Mouse (Mus musculus) G1E (cell line): ENCODE measurements around the gene Hddc2. TPM values are rescaled to one million over a fixed set of nuclear protein-coding genes. Genes with fewer than 3 reads are reported as not detected.
A peak's percentile ranks its signal among the peaks of the same experiment; 100 is the strongest.

Source experiments
- ATAC-seq: 2 replicates; pipeline ENCODE4 v1.8.0; 2016; ENCODE audit warnings: mild to moderate bottlenecking; ENCODE audit not compliant: insufficient number of reproducible peaks, poor library complexity, low FRiP score, severe bottlenecking; ENCODE audit errors: extremely low read depth
- DNase-seq: peaks from one replicate; pipeline ENCODE4 v3.0.0; 2012; ENCODE audit warnings: low spot score
- H3K27me3 ChIP-seq: 2 replicates; pipeline ENCODE4 v1.6.1; 2012; ENCODE audit warnings: mild to moderate bottlenecking, low read length, inconsistent platforms; ENCODE audit not compliant: insufficient read depth
- H3K36me3 ChIP-seq: replicated peaks from 2 replicates; pipeline ENCODE3; 2012; ENCODE audit warnings: mild to moderate bottlenecking, inconsistent platforms
- H3K4me1 ChIP-seq: 2 replicates; pipeline ENCODE4 v1.6.1; 2012; ENCODE audit warnings: low read depth, low read length, inconsistent platforms, mixed read lengths; ENCODE audit not compliant: insufficient read depth
- H3K4me3 ChIP-seq: 2 replicates; pipeline ENCODE4 v1.5.1; 2012; ENCODE audit warnings: low read depth, mild to moderate bottlenecking, inconsistent platforms, low read length, moderate library complexity, mixed read lengths
- H3K9me3 ChIP-seq: replicated peaks from 2 replicates; pipeline ENCODE4 v1.6.1; 2012; ENCODE audit warnings: inconsistent platforms
- CTCF ChIP-seq: IDR thresholded peaks from 2 replicates; pipeline ENCODE4 v1.5.1; 2012; ENCODE audit warnings: low read depth, low read length, inconsistent platforms, mixed read lengths
- GATA1 ChIP-seq: IDR thresholded peaks from 2 replicates; pipeline ENCODE4 v1.6.1; 2012; ENCODE audit warnings: borderline replicate concordance, low read length, inconsistent platforms, mixed read lengths
- GATA2 ChIP-seq: IDR thresholded peaks from 2 replicates; pipeline ENCODE4 v1.6.1; 2012; ENCODE audit warnings: low read depth, low read length, inconsistent platforms, borderline replicate concordance
- POLR2AphosphoS5 ChIP-seq: IDR thresholded peaks from 2 replicates; pipeline ENCODE4 v1.6.1; 2012; ENCODE audit warnings: low read depth, low read length, inconsistent platforms; ENCODE audit not compliant: insufficient replicate concordance
- TAL1 ChIP-seq: conservative IDR thresholded peaks from 2 replicates; pipeline ENCODE4 v1.6.1; 2012; ENCODE audit warnings: low read depth, low read length, inconsistent platforms, mixed read lengths
- polyA plus RNA-seq: library from polyadenylated mRNA; stranded (reverse); fragments of >175 nt; gene quantifications from 2 replicates; pipeline ENCODE4 v1.2.3, GENCODE M21; 2012
- total RNA-seq, 2 experiments: library from RNA; stranded (forward) in 1 of 2; stranded (reverse) in 1 of 2; fragments of 200-1000 nt in 1 of 2; fragments of >200 nt in 1 of 2; fragmentation: Nextera tagmentation in 1 of 2; gene quantifications; 2 replicates each; pipeline ENCODE4 v1.2.3; 2014 to 2017

Hddc2 gene
- total RNA-seq (2014; fragmentation: Nextera tagmentation) (29.8 and 33.3 TPM in 2 replicates), total RNA-seq (2017) (75.8 and 81.1 TPM in 2 replicates), polyA plus RNA-seq (3.4 and 3.5 TPM in 2 replicates)

DNA sequence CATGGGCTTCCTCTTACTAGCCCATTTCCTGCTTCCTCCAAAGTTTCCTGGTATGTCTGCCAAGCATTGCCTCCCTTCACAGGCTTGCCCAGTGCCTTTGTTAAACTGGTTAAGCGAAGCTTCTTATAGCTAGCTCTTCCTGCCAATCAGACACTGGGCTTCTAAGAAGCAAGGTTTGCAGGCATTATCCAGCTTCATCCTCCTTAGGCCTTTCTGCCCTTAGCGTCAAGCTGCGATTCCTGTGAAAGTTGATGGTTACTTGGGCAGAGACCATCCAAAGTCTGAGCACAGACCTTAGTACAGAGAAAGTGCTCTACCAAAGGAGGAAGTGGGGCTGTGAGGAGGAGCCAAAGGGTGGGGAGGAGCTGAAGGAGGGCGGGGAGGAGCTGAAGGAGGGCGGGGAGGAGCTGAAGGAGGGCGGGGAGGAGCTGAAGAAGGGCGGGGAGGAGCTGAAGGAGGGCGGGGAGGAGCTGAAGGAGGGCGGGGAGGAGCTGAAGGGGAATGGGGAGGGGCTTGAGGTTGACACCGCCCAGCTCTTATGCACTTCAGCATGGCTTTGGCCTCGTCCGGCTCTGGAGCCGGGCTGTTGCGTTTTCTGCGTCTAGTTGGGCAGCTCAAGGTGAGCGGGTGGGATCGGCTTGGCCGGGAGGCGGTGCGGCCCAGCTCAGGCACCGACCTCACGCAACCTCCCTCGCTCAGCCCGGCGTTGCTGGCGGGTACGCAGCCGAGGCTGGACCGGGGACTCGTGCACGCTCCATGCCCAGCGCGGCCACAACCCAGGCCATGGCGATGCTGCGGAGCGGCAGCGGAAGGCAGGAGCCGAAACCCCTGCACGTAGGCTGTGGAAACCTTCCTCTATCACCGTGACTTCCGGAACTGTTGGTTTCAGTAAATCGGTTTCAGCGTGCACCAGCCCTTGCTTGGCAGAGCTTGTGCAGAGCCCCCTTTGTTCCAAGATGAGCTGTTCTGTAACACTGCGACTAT is at the start of gene Hddc2:
Hddc2 (plus strand) TSS at position 519 of the 984 bp plus-strand sequence.
- TF ChIP-seq GATA2 (no peak), GATA1 (no peak), CTCF (no peak), TAL1 (no peak), POLR2AphosphoS5 (no peak)
- peaks cover 25% of the 10 kb centered on the region for H3K36me3 ChIP-seq
- H3K4me1 ChIP-seq: peaks cover 15% of the 10 kb centered on the region
- no peaks in the 10 kb centered on the region for H3K27me3 ChIP-seq
- ATAC-seq: peak; percentile 87
- DNase-seq: peak; percentile 56
- H3K4me3 ChIP-seq: peak within 1 kb of the TSS; percentile 90
- no peaks in the 10 kb centered on the region for H3K9me3 ChIP-seq

DNA sequence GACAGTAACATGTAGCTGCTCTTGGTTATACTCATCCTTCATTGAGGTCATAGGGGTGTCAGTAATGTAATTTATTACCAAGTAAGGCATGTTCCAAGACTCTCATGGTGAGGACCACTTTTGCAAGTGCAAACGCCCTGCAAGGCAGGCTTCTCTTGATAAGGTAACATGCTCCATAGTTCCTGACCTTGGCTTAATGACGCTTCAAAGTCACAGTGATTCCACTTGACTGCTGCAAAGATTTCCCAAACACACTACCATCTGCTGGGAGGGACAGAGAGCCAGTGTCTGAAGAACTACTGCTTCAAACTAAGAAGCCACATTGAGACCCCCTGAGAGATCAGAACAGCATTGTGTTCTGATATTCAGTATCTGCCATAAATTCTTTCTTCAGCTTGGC is 40.4 kb upstream of the Hddc2 start:
- Histone ChIP-seq H3K9me3 (no peaks in the 10 kb centered on the region), H3K4me1 (no peaks in the 10 kb centered on the region), H3K4me3 (no peak overlapping the region), H3K27me3 (no peaks in the 10 kb centered on the region), H3K36me3 (no peaks in the 10 kb centered on the region)
- DNase-seq: no peak
- no peak for ATAC-seq
- TF ChIP-seq GATA1 (no peak), GATA2 (no peak), TAL1 (no peak)

- Histone ChIP-seq H3K27me3 (no peaks in the 10 kb centered on the region), H3K9me3 (no peaks in the 10 kb centered on the region), H3K36me3 (no peaks in the 10 kb centered on the region), H3K4me3 (no peak overlapping the region), H3K4me1 (no peaks in the 10 kb centered on the region)
- TF ChIP-seq TAL1 (no peak), CTCF (no peak), POLR2AphosphoS5 (no peak), GATA2 (no peak), GATA1 (no peak)
- DNase-seq (no peak), ATAC-seq (no peak)
Measured at GRCm38 (mm10) chr10:31273171-31273570, 40.0 kb upstream of the Hddc2 start.

- no peaks in the 10 kb centered on the region for H3K36me3 ChIP-seq
Measured at GRCm38 (mm10) chr10:31287787-31288186, 25.4 kb upstream of the Hddc2 start.

GRCm38 (mm10) chr10:31288697-31289390 is 24.3 kb upstream of the Hddc2 start:
- DNase-seq: no peak
- no peak for ATAC-seq
- no peaks in the 10 kb centered on the region for H3K4me1 ChIP-seq
- no peak for TF ChIP-seq GATA1
- no peak for TF ChIP-seq POLR2AphosphoS5
- TF ChIP-seq GATA2: no peak
- no peak for TF ChIP-seq CTCF
- no peak for TF ChIP-seq TAL1
- no peak overlapping the region for H3K4me3 ChIP-seq
- no peaks in the 10 kb centered on the region for H3K36me3 ChIP-seq
- H3K9me3 ChIP-seq: no peaks in the 10 kb centered on the region
- no peaks in the 10 kb centered on the region for H3K27me3 ChIP-seq

More at GRCm38 (mm10) chr10:31287787-31288186, 25.4 kb upstream of the Hddc2 start:
- ATAC-seq: no peak
- H3K27me3 ChIP-seq: no peaks in the 10 kb centered on the region
- TF ChIP-seq POLR2AphosphoS5: no peak
- no peak for TF ChIP-seq GATA2
- no peak for TF ChIP-seq CTCF
- no peak for TF ChIP-seq GATA1
- TF ChIP-seq TAL1: no peak
- H3K9me3 ChIP-seq: no peaks in the 10 kb centered on the region
- no peaks in the 10 kb centered on the region for H3K4me1 ChIP-seq
- no peak for DNase-seq
- H3K4me3 ChIP-seq: no peak overlapping the region

- DNase-seq: no peak
- Histone ChIP-seq H3K27me3 (peaks cover 5% of the 10 kb centered on the region; the same call in 1 of the 2 replicates), H3K4me3 (no peak overlapping the region), H3K4me1 (no peaks in the 10 kb centered on the region), H3K9me3 (no peaks in the 10 kb centered on the region), H3K36me3 (no peaks in the 10 kb centered on the region)
- ATAC-seq: no peak
- TF ChIP-seq GATA1: no peak
- TF ChIP-seq TAL1: no peak
- TF ChIP-seq POLR2AphosphoS5: no peak
Measured at GRCm38 (mm10) chr10:31295705-31296104, 17.5 kb upstream of the Hddc2 start.
